Mouse (Mus musculus) MEL (cell line): Measurements from ENCODE around the gene Tox2.

Experiments
- CTCF ChIP-seq, 3 experiments: IDR thresholded peaks in 2 of 3; conservative IDR thresholded peaks in 1 of 3; 2 replicates each; pipeline ENCODE4 v1.5.1; 2011 to 2012; ENCODE audit warnings: low read length in 3 of 3, low read depth in 2 of 3, mild to moderate bottlenecking in 2 of 3, improper control_type of control experiment in 1 of 3, inconsistent platforms in 1 of 3, mixed read lengths in 1 of 3, moderate library complexity in 1 of 3; ENCODE audit not compliant: control insufficient read depth in 1 of 3, insufficient read depth in 1 of 3, poor library complexity in 1 of 3, severe bottlenecking in 1 of 3
- GATA1 ChIP-seq: IDR thresholded peaks from 2 replicates; pipeline ENCODE4 v1.6.1; 2011; ENCODE audit warnings: low read depth, low read length, improper control_type of control experiment
- POLR2A ChIP-seq, 2 experiments: IDR thresholded peaks; 2 replicates each; pipeline ENCODE4 v1.6.1; 2011 to 2012; ENCODE audit warnings: low read length in 2 of 2, mild to moderate bottlenecking in 2 of 2, control low read depth in 1 of 2, improper control_type of control experiment in 1 of 2, low read depth in 1 of 2, moderate library complexity in 1 of 2; ENCODE audit not compliant: control insufficient read depth in 1 of 2, insufficient read depth in 1 of 2, poor library complexity in 1 of 2

DNA sequence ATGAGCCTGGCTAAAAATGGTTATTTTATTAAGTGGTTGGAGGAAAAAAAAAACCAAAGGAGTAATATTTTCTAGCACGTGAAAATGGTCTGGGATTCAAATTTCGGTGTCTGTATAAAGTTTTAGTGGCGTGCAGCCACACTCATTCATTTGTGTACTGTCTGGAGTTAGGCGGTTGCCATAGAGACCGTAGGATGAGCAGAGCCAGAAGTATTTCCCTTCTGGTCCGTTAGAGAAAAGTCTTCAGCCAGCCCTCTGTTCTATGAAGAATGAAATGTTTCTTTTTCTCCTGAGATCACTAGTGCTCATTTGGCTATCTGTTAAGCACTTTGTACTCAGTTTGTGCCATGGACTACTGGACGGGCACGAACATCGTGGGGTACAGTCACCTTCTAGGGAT is 146.5 kb downstream of the Tox2 start:
- TF ChIP-seq POLR2A (IDR thresholded peaks at IDR 0.05; ENCODE audit: control insufficient read depth in 1 of 2, insufficient read depth in 1 of 2, low read depth in 1 of 2, low read length in 2 of 2, poor library complexity in 1 of 2) (no peak), CTCF (IDR thresholded peaks at IDR 0.05 in 2 of 3, conservative IDR thresholded peaks at IDR 0.05 in 1 of 3; ENCODE audit: control insufficient read depth in 1 of 3, insufficient read depth in 1 of 3, low read depth in 2 of 3, low read length in 3 of 3, poor library complexity in 1 of 3, severe bottlenecking in 1 of 3) (no peak), GATA1 (no peak)
